Mouse (Mus musculus) brain, adult 2 months (tissue): ENCODE measurements around the gene Qser1.

Source experiments
- DNase-seq: peaks from one replicate; pipeline ENCODE4 v3.0.0; 2011; ENCODE audit warnings: low read depth, low spot score

Qser1 gene

GRCm38 (mm10) chr2:104817555-104818330, 1.2 kb upstream of the Qser1 start:
- no peak for DNase-seq

GRCm38 (mm10) chr2:104816866-104817439, 393 bp upstream of the Qser1 start:
- peak; percentile 94 for DNase-seq

GRCm38 (mm10) chr2:104815561-104816370, 794 bp downstream of the Qser1 start:
- DNase-seq = peak; percentile 29

DNA sequence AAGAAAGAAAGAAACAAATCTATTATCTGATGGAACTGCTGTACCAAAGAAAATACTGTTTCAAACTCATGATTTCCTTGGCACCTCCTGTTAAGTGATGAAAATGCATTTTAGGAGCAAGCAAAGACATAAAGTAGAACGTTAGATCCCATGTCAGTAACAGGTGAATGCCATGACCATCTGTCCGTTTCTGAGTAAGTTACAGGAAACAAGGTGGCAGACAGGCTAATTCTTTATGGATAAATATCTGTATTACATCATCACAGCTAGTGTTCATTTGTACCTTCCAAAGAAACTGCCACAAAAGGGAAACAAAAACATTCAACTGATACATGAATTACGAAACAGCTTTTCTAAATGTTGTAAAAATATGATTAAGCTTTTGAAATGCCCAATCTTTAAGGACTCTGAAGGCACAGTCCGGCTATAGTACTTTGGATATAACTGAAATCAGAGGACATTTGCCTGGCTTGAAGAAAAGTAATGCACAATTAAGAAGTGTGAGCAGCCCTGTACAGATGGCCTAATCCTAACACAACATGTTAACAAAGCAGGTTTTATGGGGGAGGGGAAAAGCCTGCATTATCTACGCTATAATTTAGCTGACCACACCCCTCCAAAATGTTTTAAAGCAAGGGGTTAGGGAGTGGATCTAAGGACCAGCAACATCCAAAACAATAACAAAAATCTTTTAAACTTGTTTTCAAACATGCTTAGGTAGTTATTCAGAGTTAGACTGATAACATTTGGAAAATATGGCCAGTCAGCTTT, 2.2 kb downstream of the Qser1 start:
- peak; percentile 36 for DNase-seq

DNA sequence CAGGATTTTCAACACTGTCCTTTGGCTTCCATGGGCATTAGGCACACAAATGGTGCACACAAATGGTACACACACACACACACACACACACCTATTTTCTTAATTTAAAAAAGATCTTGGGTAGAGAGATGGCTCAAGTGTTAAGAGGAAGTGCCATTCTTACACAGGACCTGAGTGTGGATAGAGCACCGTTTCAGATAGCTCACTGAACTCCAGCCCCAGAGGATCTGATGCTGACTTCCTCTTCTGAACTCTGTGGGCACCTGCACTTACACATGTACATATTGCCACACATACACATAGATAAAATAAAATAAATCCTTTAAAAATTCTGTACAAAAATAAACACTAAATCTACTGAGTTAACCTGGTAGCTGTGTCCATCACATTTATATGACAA, 11.1 kb downstream of the Qser1 start:
- DNase-seq = no peak

DNA sequence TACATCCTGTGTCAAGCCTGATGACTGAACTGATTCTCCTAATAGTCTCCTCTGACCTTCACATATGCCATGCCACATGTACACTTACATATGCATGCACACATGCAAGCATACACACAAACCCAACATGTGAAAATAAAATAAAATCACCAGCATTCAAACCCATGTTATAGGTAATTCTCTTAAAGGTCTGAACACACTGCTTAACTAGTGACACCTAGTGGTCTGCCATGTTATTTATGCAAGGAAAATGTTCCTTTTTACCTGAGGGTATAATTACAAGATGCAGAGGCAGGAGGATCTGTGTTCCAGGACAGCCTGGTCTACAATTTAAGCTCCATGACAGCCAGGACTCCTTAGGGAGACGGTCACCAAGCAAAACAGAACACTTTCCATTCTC, 41.8 kb downstream of the Qser1 start:
- DNase-seq = peak; percentile 64

DNA sequence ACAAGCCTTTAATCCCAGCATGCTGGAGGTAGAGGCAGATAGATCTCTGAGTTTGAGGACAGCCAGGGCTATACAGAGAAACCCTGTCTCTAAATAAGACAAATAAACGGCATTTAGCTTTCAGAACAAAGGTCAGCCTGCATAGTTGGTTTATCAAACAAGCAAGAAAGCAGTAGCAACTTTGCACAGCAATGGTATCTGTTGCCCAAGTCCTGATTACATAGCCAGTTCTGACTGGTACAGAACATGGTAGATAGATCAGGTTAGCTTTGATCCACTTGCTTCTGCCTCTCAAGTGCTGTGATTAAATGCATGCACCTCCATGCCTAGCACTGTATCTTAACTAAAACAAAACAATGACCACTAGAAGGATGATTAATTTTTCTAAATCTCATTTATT, 47.9 kb downstream of the Qser1 start:
- no peak for DNase-seq

- no peak for DNase-seq
Observed at GRCm38 (mm10) chr2:104764018-104764417, 52.5 kb downstream of the Qser1 start.

- peak; percentile 58 for DNase-seq
Observed at GRCm38 (mm10) chr2:104763134-104763703, 53.3 kb downstream of the Qser1 start.

GRCm38 (mm10) chr2:104750611-104751010, 65.9 kb downstream of the Qser1 start:
- DNase-seq = peak; percentile 65

DNA sequence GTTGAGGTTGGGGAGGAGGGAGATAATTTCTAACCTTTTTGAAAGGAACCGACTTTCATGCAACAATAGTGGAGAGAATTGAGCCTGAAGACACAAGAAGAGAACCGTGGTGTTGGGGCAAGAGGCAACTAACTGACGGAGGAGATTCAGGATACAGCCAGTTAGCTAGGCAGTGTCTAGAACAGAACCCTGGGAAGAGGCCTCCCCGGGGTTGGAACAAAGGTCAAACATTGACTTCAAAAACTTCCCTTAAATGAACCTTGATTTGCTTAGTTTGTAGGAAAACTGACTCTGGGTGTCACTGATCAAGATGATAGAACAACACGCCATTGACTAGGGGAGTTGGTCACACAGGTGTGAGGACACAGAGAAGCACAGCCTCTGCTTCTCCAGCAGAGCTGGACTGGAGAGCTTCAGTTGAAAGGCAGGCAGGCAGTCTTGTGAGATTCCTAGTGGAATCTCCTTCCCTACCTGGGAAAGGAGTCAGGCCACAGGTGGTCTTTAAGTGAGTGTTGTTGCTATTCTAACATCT, 67.8 kb downstream of the Qser1 start:
- DNase-seq = no peak

- DNase-seq = no peak
Observed at GRCm38 (mm10) chr2:104746251-104746650, 70.3 kb downstream of the Qser1 start.

DNA sequence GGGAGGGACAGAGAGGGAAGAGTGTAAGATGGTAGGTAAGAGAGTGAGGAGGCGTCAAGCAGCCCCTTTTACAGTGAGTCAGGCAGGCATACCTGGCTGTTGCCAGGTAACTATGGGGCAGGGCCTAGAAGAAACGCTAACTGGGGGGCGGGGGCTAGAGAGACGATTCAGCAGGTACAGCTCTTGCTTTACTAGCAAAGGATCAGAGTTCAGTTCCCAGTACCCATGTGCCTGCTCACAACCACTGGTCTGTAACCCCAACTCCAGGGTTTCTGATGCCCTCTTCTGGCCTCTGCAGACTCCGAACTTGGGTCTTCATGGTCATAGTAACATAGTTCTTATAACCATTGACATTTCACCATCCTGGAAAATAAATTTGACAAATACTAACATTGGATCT, 72.6 kb downstream of the Qser1 start:
- DNase-seq = no peak

- DNase-seq = no peak
Observed at GRCm38 (mm10) chr2:104743160-104743559, 73.4 kb downstream of the Qser1 start.

DNA sequence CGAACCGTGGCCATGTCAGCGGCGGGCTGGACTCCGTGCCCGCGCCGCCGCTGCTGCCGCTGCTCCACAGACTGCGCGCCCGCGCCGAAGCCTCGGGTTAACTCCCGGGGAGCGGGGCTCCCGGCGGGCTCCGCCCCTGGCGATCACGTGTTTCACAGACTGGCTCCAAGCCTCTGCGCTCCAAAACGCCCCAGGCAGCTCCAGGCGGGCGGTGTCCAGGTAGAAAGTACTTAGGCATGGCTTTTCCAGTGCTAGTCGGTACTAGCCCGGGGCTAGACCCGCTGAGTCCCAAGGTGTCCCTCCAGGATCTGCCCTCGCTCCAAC, 73.9 kb downstream of the Qser1 start, which contains the start of gene Depdc7:
Gene Depdc7, minus strand, starts transcription at position 138 of the 324 bp plus-strand sequence.
- peak; percentile 79 for DNase-seq

- no peak for DNase-seq
Observed at GRCm38 (mm10) chr2:104741896-104742740, 74.4 kb downstream of the Qser1 start.

DNA sequence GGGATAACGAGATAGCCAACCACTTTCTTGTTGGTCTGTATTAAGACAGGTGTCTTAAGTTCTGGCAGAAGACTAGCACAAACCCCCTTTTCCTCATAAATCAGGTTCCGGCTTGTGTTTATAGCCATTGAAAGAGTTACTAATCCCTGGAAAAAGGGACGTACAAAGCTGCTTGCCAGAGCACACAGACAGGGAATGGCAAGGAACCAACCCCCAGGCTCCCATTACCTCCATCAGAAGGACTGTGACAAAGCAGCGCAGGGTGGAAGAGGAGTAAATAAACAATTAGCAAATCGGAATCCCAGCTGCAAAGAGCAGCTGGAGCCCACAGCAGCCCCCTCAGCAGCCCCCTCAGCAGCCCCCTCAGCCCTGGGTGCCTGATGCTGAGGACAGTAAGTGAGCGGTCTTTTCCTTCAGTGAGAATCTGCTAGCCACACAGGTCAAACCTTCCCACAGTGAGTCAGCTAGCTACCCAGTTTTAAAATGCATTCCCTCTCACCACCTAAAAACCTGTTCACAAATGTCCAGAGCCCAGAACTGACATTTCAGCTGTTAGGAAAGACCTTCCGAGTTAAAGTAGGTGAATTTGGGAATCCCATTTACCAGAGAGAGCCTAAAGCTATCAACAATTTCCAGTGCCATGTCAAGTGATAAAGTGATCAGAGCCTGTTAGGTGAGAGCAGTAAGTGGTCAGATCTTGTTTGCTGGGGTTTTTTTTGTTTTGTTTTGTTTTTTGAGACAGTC, 75.4 kb downstream of the Qser1 start:
- DNase-seq = no peak

DNA sequence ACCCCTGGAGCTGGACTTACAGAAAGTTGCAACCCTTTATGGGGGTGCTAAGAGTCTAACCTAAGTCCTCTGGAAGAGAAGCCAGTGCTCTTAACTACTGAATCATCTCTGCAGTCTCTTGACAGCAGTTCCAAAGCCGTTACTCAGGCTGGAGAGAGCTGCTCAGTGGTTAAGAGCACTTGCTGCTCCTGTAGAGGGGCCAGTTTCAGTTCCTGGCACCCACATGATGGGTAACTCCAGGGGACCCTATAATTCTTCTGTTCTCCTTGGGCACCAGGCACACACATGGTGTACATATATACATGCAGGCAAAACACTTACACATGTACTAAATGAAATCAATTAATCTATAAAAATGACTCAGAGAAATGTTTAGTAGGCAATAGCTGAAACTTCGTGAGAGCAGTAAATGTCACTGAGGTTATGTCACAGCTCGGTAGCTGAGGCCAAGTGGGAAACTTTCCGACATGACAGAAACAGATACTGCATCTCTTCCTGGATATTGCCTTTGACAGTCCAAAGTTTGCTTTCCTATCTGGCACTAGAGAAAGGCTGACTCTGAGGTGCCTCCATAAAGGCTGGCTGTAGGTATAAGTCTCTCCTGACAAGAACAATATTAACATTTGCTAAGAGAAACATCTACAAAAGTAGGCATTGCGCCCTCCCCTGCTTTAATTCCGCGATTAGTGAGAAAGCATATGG, 76.2 kb downstream of the Qser1 start:
- DNase-seq = no peak

DNA sequence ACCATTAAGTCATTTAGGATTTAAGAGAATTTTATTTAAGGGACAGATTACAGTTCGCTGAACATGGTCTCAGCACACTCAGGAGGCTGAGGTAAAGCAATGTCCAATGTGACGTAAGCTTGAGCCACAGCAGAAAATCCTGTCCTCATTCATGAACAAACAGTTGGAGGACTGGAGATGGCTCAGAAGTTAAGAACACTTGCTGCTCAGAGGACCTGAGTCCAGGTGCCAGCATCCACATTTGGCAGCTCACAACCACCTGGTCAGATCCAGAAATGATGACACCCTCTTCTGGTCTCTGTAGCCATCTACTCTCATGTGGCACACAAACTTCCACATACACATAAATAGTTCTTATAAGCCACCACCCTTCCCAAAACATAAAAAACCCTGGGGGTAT, 76.9 kb downstream of the Qser1 start:
- no peak for DNase-seq
